9 mouse cellular contexts compared by ENCODE assay signal in the genomic region with DNA sequence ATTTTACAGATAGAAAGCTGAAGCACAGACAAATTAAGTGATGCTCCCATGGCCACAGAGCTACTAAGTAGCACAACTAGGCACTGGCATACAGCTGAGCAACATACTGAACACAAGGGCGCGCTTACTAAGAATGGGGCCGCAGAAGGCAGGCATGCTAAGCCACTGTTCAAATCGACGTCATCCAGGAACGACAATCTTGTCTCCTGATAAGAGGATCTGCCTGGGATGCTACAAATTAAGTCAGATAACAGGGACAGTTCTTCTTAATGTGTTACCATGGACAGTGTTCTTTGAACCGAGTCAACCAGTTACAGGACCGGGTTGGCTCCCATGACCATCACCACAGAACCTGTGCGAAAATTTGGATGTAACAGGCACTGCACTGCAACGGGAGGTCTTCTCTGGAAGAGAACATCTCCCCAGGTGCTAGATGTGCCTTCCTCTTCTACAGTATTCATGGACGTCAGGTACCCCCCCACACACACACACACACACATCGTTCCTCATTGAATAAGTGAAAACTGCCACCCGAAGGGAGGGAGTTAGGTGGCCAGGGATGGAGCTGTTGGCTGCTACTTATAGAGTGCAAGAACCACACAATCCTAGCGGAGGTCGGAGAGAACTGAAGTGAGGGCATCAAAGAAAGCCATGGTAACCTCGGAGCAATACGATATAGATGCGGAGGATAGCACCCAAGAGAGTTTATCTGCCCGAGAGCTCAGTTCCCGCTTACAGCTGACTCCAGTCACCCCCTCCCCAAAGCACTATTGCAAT. TPM values are rescaled to one million over a fixed set of nuclear protein-coding genes. Genes with fewer than 3 reads are reported as not detected.
DNase-seq lines count a peak whose midpoint lies in the region; ATAC-seq and TF ChIP-seq lines count a peak whose summit lies in the region.
"Had no signal": no experiment of that assay in that cellular context is flagged by ENCODE, and none has a peak within 500 bp of the region (broad histone marks: within the 10 kb centered on the region; RNA-seq: fewer than 3 reads in every experiment).

No protein-coding gene starts in this region.

- no peak for TF ChIP-seq POLR2A in small intestine, adult 2 months (IDR thresholded peaks at IDR 0.05; ENCODE audit: low read depth, low read length)

- WGBS in lung, embryonic 14.5 days: 8% methylated on average over 20 of the region's 20 CpGs
- 5% methylated on average over 20 of the region's 20 CpGs for WGBS in forebrain, embryonic 13.5 days
- 7% methylated on average over 20 of the region's 20 CpGs for WGBS in liver, embryonic 11.5 days
- 21% methylated on average over 20 of the region's 20 CpGs for WGBS in small intestine, adult 2 months

- no peaks in the 10 kb centered on the region for H3K9me3 ChIP-seq in lung, embryonic 14.5 days (ENCODE audit: low read depth, low read length)
- no peaks in the 10 kb centered on the region for H3K9me3 ChIP-seq in forebrain, embryonic 13.5 days (replicated peaks)
- no peaks in the 10 kb centered on the region for H3K9me3 ChIP-seq in liver, embryonic 11.5 days (ENCODE audit: control insufficient read depth, low read length)

- 0 out of 2 replicates have a peak, but pooled peaks have one; percentile 12 for ATAC-seq in lung, embryonic 14.5 days (ENCODE audit: insufficient read depth)
- peak; percentile 7; the same call in 1 of the 2 replicates for ATAC-seq in forebrain, embryonic 13.5 days
- ATAC-seq in liver, embryonic 11.5 days (replicated peaks; ENCODE audit: low FRiP score): no peak
- ATAC-seq in monocyte, adult 5-6 weeks (replicated peaks; ENCODE audit: insufficient number of reproducible peaks, low FRiP score, low TSS enrichment, poor library complexity, severe bottlenecking): no peak
- ATAC-seq: activated CD4-positive, CD25-positive, alpha-beta regulatory T cell, adult 4 months had no signal

- H3K36me3 ChIP-seq in lung, embryonic 14.5 days (ENCODE audit: insufficient read depth): no peaks in the 10 kb centered on the region
- H3K36me3 ChIP-seq in forebrain, embryonic 13.5 days (ENCODE audit: poor library complexity, severe bottlenecking): no peaks in the 10 kb centered on the region
- no peaks in the 10 kb centered on the region for H3K36me3 ChIP-seq in liver, embryonic 11.5 days (ENCODE audit: control insufficient read depth, insufficient read depth, low read length)
- H3K36me3 ChIP-seq in small intestine, adult 2 months (ENCODE audit: control insufficient read depth, insufficient read depth, low read length): no peaks in the 10 kb centered on the region

- peak overlapping the region; percentile 88 for H3K4me2 ChIP-seq in lung, embryonic 14.5 days
- peak overlapping the region; percentile 97 for H3K4me2 ChIP-seq in forebrain, embryonic 13.5 days
- H3K4me2 ChIP-seq in liver, embryonic 11.5 days: peak overlapping the region; percentile 75

- no peaks in the 10 kb centered on the region; the same call in 1 of the 2 replicates for H3K4me1 ChIP-seq in lung, embryonic 14.5 days (ENCODE audit: insufficient read depth)
- H3K4me1 ChIP-seq in forebrain, embryonic 13.5 days: peaks cover 27% of the 10 kb centered on the region
- H3K4me1 ChIP-seq in liver, embryonic 11.5 days (replicated peaks; ENCODE audit: control insufficient read depth, insufficient read depth, low read length): peaks cover 6% of the 10 kb centered on the region
- H3K4me1 ChIP-seq in small intestine, adult 2 months (ENCODE audit: control insufficient read depth, insufficient read depth, insufficient read length, low read length): peaks cover 16% of the 10 kb centered on the region

- TF ChIP-seq CTCF in lung, embryonic 14.5 days (IDR thresholded peaks at IDR 0.05; ENCODE audit: low read depth): no peak
- TF ChIP-seq CTCF in small intestine, adult 2 months (IDR thresholded peaks at IDR 0.05; ENCODE audit: extremely low read depth, insufficient read length, insufficient replicate concordance, low read depth, low read length): no peak

- H3K4me3 ChIP-seq in lung, embryonic 14.5 days (ENCODE audit: low read depth, low read length): peak overlapping the region; percentile 51
- H3K4me3 ChIP-seq in forebrain, embryonic 13.5 days: peak overlapping the region; percentile 59
- peak overlapping the region; percentile 43 for H3K4me3 ChIP-seq in liver, embryonic 11.5 days (ENCODE audit: low read depth, low read length)
- peak overlapping the region; percentile 60 for H3K4me3 ChIP-seq in small intestine, adult 2 months (ENCODE audit: low read depth, low read length)

- peak overlapping the region; percentile 46; the same call in 1 of the 2 replicates for H3K9ac ChIP-seq in lung, embryonic 14.5 days
- peak overlapping the region; percentile 68 for H3K9ac ChIP-seq in forebrain, embryonic 13.5 days
- no peak overlapping the region for H3K9ac ChIP-seq in liver, embryonic 11.5 days (ENCODE audit: low read depth, low read length)

- peaks cover 51% of the 10 kb centered on the region for H3K27me3 ChIP-seq in lung, embryonic 14.5 days (ENCODE audit: insufficient read depth, low read length)
- peaks cover 71% of the 10 kb centered on the region for H3K27me3 ChIP-seq in forebrain, embryonic 13.5 days
- H3K27me3 ChIP-seq in liver, embryonic 11.5 days (replicated peaks; ENCODE audit: control insufficient read depth, insufficient read depth, low read length): peaks cover 50% of the 10 kb centered on the region
- H3K27me3 ChIP-seq in small intestine, adult 2 months (ENCODE audit: control insufficient read depth, insufficient read depth, low read length): peaks cover 25% of the 10 kb centered on the region

- H3K27ac ChIP-seq in lung, embryonic 14.5 days (ENCODE audit: low read depth): no peak overlapping the region
- no peak overlapping the region for H3K27ac ChIP-seq in forebrain, embryonic 13.5 days
- no peak overlapping the region for H3K27ac ChIP-seq in liver, embryonic 11.5 days (ENCODE audit: low read depth, low read length)
- no peak overlapping the region for H3K27ac ChIP-seq in small intestine, adult 2 months (ENCODE audit: insufficient read depth, low read depth, low read length)

- peak; percentile 17 for DNase-seq in lung, embryonic 14.5 days
- no peak for DNase-seq in lung, postnatal 10 days
- no peak for DNase-seq in liver, embryonic 11.5 days (ENCODE audit: low spot score)
- DNase-seq in adipocyte (ENCODE audit: low spot score): no peak
- DNase-seq in T-cell, adult 2 months (ENCODE audit: low spot score): no peak

RNA-seq across cellular contexts. Expression of a gene that starts 0.8 kb away (rescaled TPM):
- 5.7 and 6.0 TPM in 2 replicates for polyA plus RNA-seq in lung, embryonic 14.5 days (2014; fragmentation: Nextera tagmentation; extraction: Ambion mirVana)
- polyA plus RNA-seq in forebrain, embryonic 13.5 days (2015; fragmentation: Nextera tagmentation; extraction: Ambion mirVana): 6.2 and 8.8 TPM in 2 replicates
- polyA plus RNA-seq in liver, embryonic 11.5 days (2014; fragmentation: Nextera tagmentation; extraction: Ambion mirVana): 1.2 and 1.9 TPM in 2 replicates
- polyA plus RNA-seq in small intestine, adult 2 months (2012; rRNA removed): 10.9 and 13.9 TPM in 2 replicates
- 0.29 to 2.0 TPM in 2 of 3 replicates, not detected in the other for total RNA-seq in monocyte, adult 5-6 weeks (2017)
- polyA plus RNA-seq: activated CD4-positive, CD25-positive, alpha-beta regulatory T cell, adult 4 months had no signal

RNA-seq across cellular contexts. Expression of a gene that starts 18.5 kb away (rescaled TPM):
- polyA plus RNA-seq in lung, embryonic 14.5 days (2014; fragmentation: Nextera tagmentation; extraction: Ambion mirVana): 0.13 and 0.23 TPM in 2 replicates
- polyA plus RNA-seq in forebrain, embryonic 13.5 days (2015; fragmentation: Nextera tagmentation; extraction: Ambion mirVana): 0.32 and 0.37 TPM in 2 replicates
- polyA plus RNA-seq in liver, embryonic 11.5 days (2014; fragmentation: Nextera tagmentation; extraction: Ambion mirVana): 0.16 TPM in 2 replicates
- polyA plus RNA-seq in small intestine, adult 2 months (2012; rRNA removed): 18.5 and 28.9 TPM in 2 replicates
- 0.19 to 0.86 TPM in 2 of 3 replicates, not detected in the other for total RNA-seq in monocyte, adult 5-6 weeks (2017)

RNA-seq across cellular contexts. Expression of a gene that starts 27.1 kb away (rescaled TPM):
- polyA plus RNA-seq in lung, embryonic 14.5 days (2014; fragmentation: Nextera tagmentation; extraction: Ambion mirVana): 33.7 and 37.9 TPM in 2 replicates
- 33.8 and 43.0 TPM in 2 replicates for polyA plus RNA-seq in forebrain, embryonic 13.5 days (2015; fragmentation: Nextera tagmentation; extraction: Ambion mirVana)
- polyA plus RNA-seq in liver, embryonic 11.5 days (2014; fragmentation: Nextera tagmentation; extraction: Ambion mirVana): 32.3 and 32.4 TPM in 2 replicates
- polyA plus RNA-seq in small intestine, adult 2 months (2012; rRNA removed): 17.0 and 21.2 TPM in 2 replicates
- 5.0 to 10.2 TPM (median 9.3 TPM) in 3 replicates for total RNA-seq in monocyte, adult 5-6 weeks (2017)

RNA-seq across cellular contexts. Expression of a gene that starts 29.6 kb away (rescaled TPM):
- 1.6 and 3.7 TPM in 2 replicates for polyA plus RNA-seq in lung, embryonic 14.5 days (2014; fragmentation: Nextera tagmentation; extraction: Ambion mirVana)
- 2.6 and 8.3 TPM in 2 replicates for polyA plus RNA-seq in forebrain, embryonic 13.5 days (2015; fragmentation: Nextera tagmentation; extraction: Ambion mirVana)
- polyA plus RNA-seq in liver, embryonic 11.5 days (2014; fragmentation: Nextera tagmentation; extraction: Ambion mirVana): 2,189 and 2,339 TPM in 2 replicates
- polyA plus RNA-seq in small intestine, adult 2 months (2012; rRNA removed): 0.94 TPM in 1 of 2 replicates, not detected in the other
- not detected in 3 replicates for total RNA-seq in monocyte, adult 5-6 weeks (2017)
- polyA plus RNA-seq: activated CD4-positive, CD25-positive, alpha-beta regulatory T cell, adult 4 months had no signal

RNA-seq across cellular contexts. Expression of a gene that starts 38.9 kb away (rescaled TPM):
- 44.2 and 47.3 TPM in 2 replicates for polyA plus RNA-seq in lung, embryonic 14.5 days (2014; fragmentation: Nextera tagmentation; extraction: Ambion mirVana)
- polyA plus RNA-seq in forebrain, embryonic 13.5 days (2015; fragmentation: Nextera tagmentation; extraction: Ambion mirVana): 12.3 and 12.8 TPM in 2 replicates
- polyA plus RNA-seq in liver, embryonic 11.5 days (2014; fragmentation: Nextera tagmentation; extraction: Ambion mirVana): 70.9 and 83.6 TPM in 2 replicates
- 36.9 and 46.7 TPM in 2 replicates for polyA plus RNA-seq in small intestine, adult 2 months (2012; rRNA removed)
- 875 to 1,050 TPM (median 955 TPM) in 3 replicates for total RNA-seq in monocyte, adult 5-6 weeks (2017)

Comparison
In these comparisons a context has a peak if more than half of its experiments do, and no peak if none do; other contexts are left out.
1. ATAC-seq: peak in lung, embryonic 14.5 days (single experiment) and forebrain, embryonic 13.5 days (single experiment); none in liver, embryonic 11.5 days (single experiment) and monocyte, adult 5-6 weeks (single experiment).
2. RNA of a gene that starts 18.5 kb away (polyA plus RNA-seq): 18.5 to 28.9 TPM in small intestine, adult 2 months; 0.32 to 0.37 TPM in forebrain, embryonic 13.5 days, 0.16 TPM in liver, embryonic 11.5 days and 0.13 to 0.23 TPM in lung, embryonic 14.5 days; every median in the first group is over 10 times any median in the second.
3. Peak in every context shown above with its lines, with median percentiles within 50 percentile points of each other: H3K4me2 ChIP-seq and H3K4me3 ChIP-seq.